Mouse (Mus musculus): ENCODE data around the gene Lingo3. TPM values are rescaled to one million over a fixed set of nuclear protein-coding genes. Genes with fewer than 3 reads are reported as not detected.

Gene Lingo3
- 10 to 100 TPM; 25.4 to 30.9 TPM for total RNA-seq (2021)

GRCm38 (mm10) chr10:80843931-80844547 is at the start of gene Lingo3:
TSS of gene Lingo3 (minus strand) at chr10:80844039.
- intact Hi-C loops (cut with DNase I) = no loop called here
- peak in 1 of 2 experiments; percentile 78 for DNase-seq (ENCODE audit: extremely low spot score in 1 of 2, low spot score in 2 of 2)

- intact Hi-C loops (cut with DNase I) = no loop called here
- no peak for DNase-seq (ENCODE audit: extremely low spot score in 1 of 2, low spot score in 2 of 2)
Measured at GRCm38 (mm10) chr10:80887181-80887580, 43.3 kb upstream of the Lingo3 start.

- intact Hi-C loops (cut with DNase I) = loop anchor here (2.0 kb wide), 1 partner anchor 58 kb away; no protein-coding TSS in a partner anchor
- DNase-seq (ENCODE audit: extremely low spot score in 1 of 2, low spot score in 2 of 2) = peak in 1 of 2 experiments; percentile 80
Measured at GRCm38 (mm10) chr10:80881301-80881700, 37.5 kb upstream of the Lingo3 start.

GRCm38 (mm10) chr10:80880901-80881300 is 37.1 kb upstream of the Lingo3 start:
- intact Hi-C loops (cut with DNase I) = loop anchor here (2.0 kb wide), 1 partner anchor 58 kb away; no protein-coding TSS in a partner anchor
- no peak for DNase-seq (ENCODE audit: extremely low spot score in 1 of 2, low spot score in 2 of 2)

- DNase-seq (ENCODE audit: extremely low spot score in 1 of 2, low spot score in 2 of 2) = peak; percentile 48 to 67
- intact Hi-C loops (cut with DNase I) = loop anchor here (2.0 kb wide), 1 partner anchor 57 kb away; no protein-coding TSS in a partner anchor
Measured at GRCm38 (mm10) chr10:80880131-80880641, 36.3 kb upstream of the Lingo3 start.

- intact Hi-C loops (cut with DNase I) = loop anchor here (5.0 kb wide), 2 partner anchors 69 to 129 kb away; partner anchors contain the start of gene Amh
- no peak for DNase-seq (ENCODE audit: extremely low spot score in 1 of 2, low spot score in 2 of 2)
Measured at GRCm38 (mm10) chr10:80876594-80876993, 32.8 kb upstream of the Lingo3 start.

GRCm38 (mm10) chr10:80876028-80876427 is 32.2 kb upstream of the Lingo3 start:
- intact Hi-C loops (cut with DNase I) = loop anchor here (5.0 kb wide), 2 partner anchors 69 to 129 kb away; partner anchors contain the start of gene Amh

GRCm38 (mm10) chr10:80874035-80874434 is 30.2 kb upstream of the Lingo3 start:
- intact Hi-C loops (cut with DNase I) = no loop called here

More at GRCm38 (mm10) chr10:80876028-80876427, 32.2 kb upstream of the Lingo3 start:
- no peak for DNase-seq (ENCODE audit: extremely low spot score in 1 of 2, low spot score in 2 of 2)

GRCm38 (mm10) chr10:80871581-80871980 is 27.7 kb upstream of the Lingo3 start, which contains the start of gene Tmprss9:
TSS of gene Tmprss9 (plus strand) at chr10:80871848.
- intact Hi-C loops (cut with DNase I) = no loop called here

More at GRCm38 (mm10) chr10:80874035-80874434, 30.2 kb upstream of the Lingo3 start:
- DNase-seq (ENCODE audit: extremely low spot score in 1 of 2, low spot score in 2 of 2) = no peak

GRCm38 (mm10) chr10:80870993-80871392 is 27.2 kb upstream of the Lingo3 start:
- DNase-seq (ENCODE audit: extremely low spot score in 1 of 2, low spot score in 2 of 2) = no peak
- intact Hi-C loops (cut with DNase I) = no loop called here

More at GRCm38 (mm10) chr10:80871581-80871980, 27.7 kb upstream of the Lingo3 start, which contains the start of gene Tmprss9:
- no peak for DNase-seq (ENCODE audit: extremely low spot score in 1 of 2, low spot score in 2 of 2)

- no peak for DNase-seq (ENCODE audit: extremely low spot score in 1 of 2, low spot score in 2 of 2)
Measured at GRCm38 (mm10) chr10:80864446-80864845, 20.6 kb upstream of the Lingo3 start.

GRCm38 (mm10) chr10:80862305-80862704 is 18.5 kb upstream of the Lingo3 start:
- intact Hi-C loops (cut with DNase I) = no loop called here

More at GRCm38 (mm10) chr10:80864446-80864845, 20.6 kb upstream of the Lingo3 start:
- intact Hi-C loops (cut with DNase I) = no loop called here

GRCm38 (mm10) chr10:80858350-80858935 is 14.6 kb upstream of the Lingo3 start:
- no peak for DNase-seq (ENCODE audit: extremely low spot score in 1 of 2, low spot score in 2 of 2)
- intact Hi-C loops (cut with DNase I) = no loop called here

More at GRCm38 (mm10) chr10:80862305-80862704, 18.5 kb upstream of the Lingo3 start:
- DNase-seq (ENCODE audit: extremely low spot score in 1 of 2, low spot score in 2 of 2) = no peak

GRCm38 (mm10) chr10:80857848-80858247 is 14.0 kb upstream of the Lingo3 start:
- intact Hi-C loops (cut with DNase I) = no loop called here
- DNase-seq (ENCODE audit: extremely low spot score in 1 of 2, low spot score in 2 of 2) = no peak

- no peak for DNase-seq (ENCODE audit: extremely low spot score in 1 of 2, low spot score in 2 of 2)
- intact Hi-C loops (cut with DNase I) = no loop called here
Measured at GRCm38 (mm10) chr10:80857386-80857785, 13.5 kb upstream of the Lingo3 start.

- intact Hi-C loops (cut with DNase I) = no loop called here
Measured at GRCm38 (mm10) chr10:80856908-80857307, 13.1 kb upstream of the Lingo3 start.

GRCm38 (mm10) chr10:80856267-80856666 is 12.4 kb upstream of the Lingo3 start:
- DNase-seq (ENCODE audit: extremely low spot score in 1 of 2, low spot score in 2 of 2) = peak in 1 of 2 experiments; percentile 63
- intact Hi-C loops (cut with DNase I) = no loop called here

More at GRCm38 (mm10) chr10:80856908-80857307, 13.1 kb upstream of the Lingo3 start:
- no peak for DNase-seq (ENCODE audit: extremely low spot score in 1 of 2, low spot score in 2 of 2)

GRCm38 (mm10) chr10:80855749-80856073 is 11.9 kb upstream of the Lingo3 start:
- intact Hi-C loops (cut with DNase I) = no loop called here

GRCm38 (mm10) chr10:80854913-80855748 is 11.3 kb upstream of the Lingo3 start, which contains the start of the genes Lsm7 and Sppl2b:
TSS of gene Lsm7 (minus strand) at chr10:80855209.
TSS of gene Sppl2b (plus strand) at chr10:80855275.
- intact Hi-C loops (cut with DNase I) = no loop called here

More at GRCm38 (mm10) chr10:80855749-80856073, 11.9 kb upstream of the Lingo3 start:
- no peak for DNase-seq (ENCODE audit: extremely low spot score in 1 of 2, low spot score in 2 of 2)

More at GRCm38 (mm10) chr10:80854913-80855748, 11.3 kb upstream of the Lingo3 start, which contains the start of the genes Lsm7 and Sppl2b:
- DNase-seq (ENCODE audit: extremely low spot score in 1 of 2, low spot score in 2 of 2) = peak; percentile 93 to 97

Measured in left cerebral cortex, postnatal 10 days (tissue).